Mouse (Mus musculus): Measurements from ENCODE around the gene Ttc39d.

GRCm38 (mm10) chr17:80166346-80166745 lies 40.9 kb upstream of the Ttc39d start:
- no peak for TF ChIP-seq GATA1 (IDR thresholded peaks at IDR 0.05; ENCODE audit: borderline replicate concordance, low read length)
- TF ChIP-seq FLI1 (IDR thresholded peaks at IDR 0.05; ENCODE audit: low read length) = no peak

All from megakaryocyte, embryonic 14.5 days (primary cell).